Mouse (Mus musculus) c-Kit-positive CD71-positive TER-119-negative erythroid progenitor cells, embryonic 14.5 days (primary cell): ENCODE results near the gene Bicc1.

Experiments
- DNase-seq: peaks from one replicate; pipeline ENCODE4 v3.0.0-alpha.2; 2013; ENCODE audit warnings: low read depth

The Bicc1 gene

GRCm38 (mm10) chr10:71058070-71058469 is 101.4 kb downstream of the Bicc1 start:
- DNase-seq = no peak

- DNase-seq = no peak
Observed at GRCm38 (mm10) chr10:71052748-71053147, 106.8 kb downstream of the Bicc1 start.

GRCm38 (mm10) chr10:71052208-71052607 is 107.3 kb downstream of the Bicc1 start:
- DNase-seq = no peak

- no peak for DNase-seq
Observed at GRCm38 (mm10) chr10:71050722-71051333, 108.7 kb downstream of the Bicc1 start.

- DNase-seq = no peak
Observed at GRCm38 (mm10) chr10:71049294-71049693, 110.2 kb downstream of the Bicc1 start.

GRCm38 (mm10) chr10:71044410-71044809 is 115.1 kb downstream of the Bicc1 start:
- DNase-seq = no peak

DNA sequence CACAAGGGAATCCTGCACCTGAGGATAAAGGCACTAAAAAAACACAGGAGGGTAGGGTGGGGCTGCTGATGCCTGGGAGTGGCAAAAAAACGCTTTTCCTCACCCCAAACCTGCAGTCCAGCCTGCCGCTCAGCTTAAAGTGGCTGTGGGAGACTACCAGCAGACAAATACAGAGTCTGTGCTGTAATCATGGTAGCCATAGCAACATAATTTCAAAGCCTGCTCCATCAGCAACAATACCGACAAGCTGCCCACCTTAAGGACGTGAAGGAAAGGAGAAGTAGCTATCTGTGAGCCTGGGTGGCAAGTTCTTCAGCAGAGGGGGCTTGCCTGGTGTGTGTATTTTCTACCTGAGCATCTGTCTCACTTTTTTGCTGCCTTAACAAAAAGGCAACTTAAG is 117.6 kb downstream of the Bicc1 start:
- no peak for DNase-seq

- DNase-seq = no peak
Observed at GRCm38 (mm10) chr10:71036484-71036883, 123.0 kb downstream of the Bicc1 start.

DNA sequence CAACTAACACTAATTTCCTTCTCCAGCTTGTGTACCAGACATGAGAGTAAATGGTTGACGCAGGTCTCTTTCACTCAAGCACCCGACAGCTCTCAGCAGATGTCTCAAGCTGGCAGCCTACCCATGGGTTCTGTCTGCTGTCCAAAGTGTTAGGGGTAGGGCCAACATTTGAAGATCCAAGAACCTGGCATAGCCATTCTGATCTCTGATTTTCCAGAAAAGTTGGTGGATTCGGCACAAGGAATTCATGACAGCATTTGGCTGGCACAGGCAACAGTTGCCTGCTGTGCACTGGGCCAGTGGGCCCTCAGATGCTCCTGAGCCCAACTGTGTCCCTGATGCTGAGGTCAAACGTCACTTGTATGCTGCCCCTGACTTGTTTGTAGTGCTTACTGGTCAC is 130.5 kb downstream of the Bicc1 start:
- DNase-seq = no peak

- DNase-seq = no peak
Observed at GRCm38 (mm10) chr10:71028066-71028844, 131.2 kb downstream of the Bicc1 start.

DNA sequence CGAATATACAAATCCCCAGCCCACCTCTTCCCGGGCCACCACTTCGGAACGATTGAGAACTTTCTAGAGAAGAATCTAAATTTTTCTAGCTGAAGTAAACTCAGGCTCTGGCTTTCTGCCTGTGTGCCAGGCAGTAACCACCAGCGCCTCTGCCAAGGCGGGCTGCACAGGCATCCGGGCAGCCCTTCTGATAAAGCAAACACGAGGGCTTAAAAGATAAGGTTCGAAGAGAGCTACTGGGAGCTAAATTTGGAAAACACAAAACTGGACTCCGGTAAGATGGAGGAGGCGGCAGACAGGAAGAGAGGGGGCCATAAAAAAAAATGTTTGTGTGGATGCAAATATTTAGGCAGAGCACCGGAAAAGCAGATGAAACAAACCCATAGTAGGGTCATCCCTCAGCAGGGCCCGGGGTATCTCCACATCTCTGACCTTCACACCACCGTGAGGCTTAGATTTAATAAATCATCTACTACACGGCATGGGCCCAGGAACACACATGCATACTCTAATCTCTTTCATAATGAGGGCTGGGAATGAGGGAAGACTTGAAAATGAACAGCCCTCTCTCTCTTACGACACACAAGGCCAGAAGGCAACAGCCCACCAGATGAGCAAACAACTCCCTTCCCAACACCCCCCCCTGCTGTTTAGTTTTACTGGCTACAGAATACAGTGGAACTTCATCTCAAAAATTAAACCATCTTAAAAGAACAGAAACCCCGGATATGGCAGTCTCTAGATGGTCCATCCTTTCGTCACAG is 134.2 kb downstream of the Bicc1 start:
- no peak for DNase-seq

DNA sequence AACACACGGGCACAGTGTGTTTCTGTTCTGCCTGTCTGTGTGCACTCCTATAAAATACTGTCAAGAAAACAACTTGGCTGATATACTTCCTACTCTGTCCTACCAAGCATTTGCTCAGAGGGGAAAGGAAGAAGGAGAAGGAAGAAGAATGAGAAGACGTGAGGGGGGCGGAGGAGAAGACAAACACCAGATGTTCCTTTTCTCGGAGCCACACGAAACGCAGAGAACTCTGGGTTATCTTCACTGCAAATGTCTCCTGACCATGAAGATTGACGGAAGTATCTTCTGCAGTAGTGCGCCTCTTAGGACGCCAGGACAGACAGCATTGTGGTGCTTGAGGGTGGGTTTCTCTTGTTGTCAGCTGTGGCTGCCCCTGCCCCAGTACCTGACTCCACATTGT is 134.8 kb downstream of the Bicc1 start:
- DNase-seq = no peak

GRCm38 (mm10) chr10:71023471-71023870 is 136.0 kb downstream of the Bicc1 start:
- no peak for DNase-seq

DNA sequence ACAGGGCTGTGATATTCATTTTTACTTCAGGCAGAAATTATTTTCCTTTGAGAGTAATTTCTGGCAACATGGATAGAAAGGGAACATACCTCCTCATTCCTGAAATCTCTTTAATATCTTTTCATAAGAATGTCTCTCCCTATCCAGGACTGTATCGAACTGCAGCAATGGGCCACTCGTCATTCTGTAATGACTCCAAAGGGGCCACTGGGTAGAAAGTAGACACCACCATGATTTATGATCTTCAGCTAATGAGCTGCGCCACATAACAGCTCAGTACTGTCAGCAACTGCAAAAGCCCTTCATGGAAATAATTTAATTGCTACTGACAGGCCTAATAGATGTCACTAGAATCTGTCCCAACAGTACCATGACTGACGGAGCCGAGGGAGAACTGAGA is 139.0 kb downstream of the Bicc1 start:
- DNase-seq = no peak

- no peak for DNase-seq
Observed at GRCm38 (mm10) chr10:71019836-71020235, 139.7 kb downstream of the Bicc1 start.

- DNase-seq = no peak
Observed at GRCm38 (mm10) chr10:71009771-71010496, 149.6 kb downstream of the Bicc1 start.

GRCm38 (mm10) chr10:71008721-71009120 is 150.8 kb downstream of the Bicc1 start:
- no peak for DNase-seq

DNA sequence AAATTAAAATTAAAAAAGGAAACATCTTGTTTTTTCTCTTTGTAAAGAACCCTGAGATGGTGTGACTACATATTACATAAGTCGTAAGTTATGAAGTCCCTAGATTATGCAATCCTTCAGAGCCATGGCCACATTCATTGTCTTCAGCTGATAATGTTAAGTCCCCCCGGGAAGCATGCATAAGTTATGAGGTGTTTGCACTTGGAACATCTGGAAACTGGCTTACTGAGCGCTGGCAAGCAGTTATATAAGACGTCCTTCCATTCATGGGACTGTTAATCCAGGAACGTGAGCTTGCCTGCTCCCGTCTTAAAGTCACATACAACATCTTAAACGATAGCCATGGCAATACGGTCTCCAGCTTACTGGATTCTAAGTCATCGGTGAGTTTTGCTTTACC is 151.5 kb downstream of the Bicc1 start:
- DNase-seq = no peak

DNA sequence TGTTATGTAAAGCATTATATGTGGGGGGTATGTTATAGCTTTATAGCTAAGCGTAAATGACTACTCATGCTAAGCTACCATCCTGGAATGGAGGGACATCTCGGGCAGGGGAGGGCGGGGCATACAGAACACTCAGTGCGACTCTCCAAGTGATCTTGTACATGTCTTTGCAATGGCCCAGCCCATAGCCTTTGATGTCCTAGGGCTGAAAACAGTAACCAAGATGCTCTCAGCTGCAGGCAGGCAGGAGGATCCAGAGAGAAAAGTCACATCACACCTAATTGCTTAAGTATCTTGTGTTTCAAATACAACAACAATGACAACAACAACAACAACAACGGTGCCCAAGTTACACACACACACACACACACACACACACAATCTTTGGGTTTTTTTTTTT is 152.0 kb downstream of the Bicc1 start:
- no peak for DNase-seq

DNA sequence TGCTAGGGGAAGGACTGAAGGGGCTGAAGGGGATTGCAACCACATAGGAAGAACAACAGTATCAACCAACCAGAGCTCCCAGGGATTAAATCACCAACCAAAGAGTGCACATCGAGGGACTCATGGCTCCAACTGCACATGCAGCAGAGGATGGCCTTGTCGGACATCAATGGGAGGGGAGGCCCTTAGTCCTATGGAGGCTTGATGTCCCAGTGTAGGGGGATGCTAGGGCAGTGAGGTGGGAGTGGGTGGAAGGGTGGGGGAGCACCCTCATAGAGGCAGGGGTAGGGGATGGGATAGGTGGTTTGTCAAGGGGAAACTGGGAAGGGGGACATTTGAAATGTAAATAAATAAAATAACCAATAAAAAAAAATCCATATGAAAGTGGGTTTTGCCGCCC is 152.5 kb downstream of the Bicc1 start:
- DNase-seq = no peak

- DNase-seq = no peak
Observed at GRCm38 (mm10) chr10:71002871-71003270, 156.6 kb downstream of the Bicc1 start.

- no peak for DNase-seq
Observed at GRCm38 (mm10) chr10:71002186-71002585, 157.3 kb downstream of the Bicc1 start.
